Mouse (Mus musculus): ENCODE results near the gene Twsg1.

GRCm38 (mm10) chr17:65885398-65885696, 65.7 kb downstream of the Twsg1 start:
- TF ChIP-seq POLR2A (IDR thresholded peaks at IDR 0.05; ENCODE audit: borderline replicate concordance, control insufficient read depth, low read depth, low read length), result no peak
- no peak for TF ChIP-seq CTCF (IDR thresholded peaks at IDR 0.05; ENCODE audit: control insufficient read depth, insufficient read depth, low read length)
